In genomic region chr17:11093321-11093720, GRCm38 (mm10) we compare ENCODE assay signal across 16 mouse cellular contexts.
DNase-seq lines count a peak whose midpoint lies in the region; ATAC-seq lines count a peak whose summit lies in the region.
"Had no signal": no experiment of that assay in that cellular context is flagged by ENCODE, and none has a peak within 500 bp of the region (broad histone marks: within the 10 kb centered on the region; RNA-seq: fewer than 3 reads in every experiment).

No protein-coding gene starts in this region.

- WGBS in hindbrain, embryonic 12.5 days, result 39% methylated on average over 3 of the region's 3 CpGs
- WGBS in hindbrain, embryonic 14.5 days, result 36% methylated on average over 3 of the region's 3 CpGs
- 38% methylated on average over 3 of the region's 3 CpGs for WGBS in forebrain, embryonic 13.5 days
- WGBS in midbrain, embryonic 12.5 days, result 36% methylated on average over 3 of the region's 3 CpGs

- H3K36me3 ChIP-seq in hindbrain, embryonic 12.5 days, result no peaks in the 10 kb centered on the region
- no peaks in the 10 kb centered on the region for H3K36me3 ChIP-seq in hindbrain, embryonic 14.5 days (replicated peaks; ENCODE audit: control insufficient read depth, insufficient read depth)
- no peaks in the 10 kb centered on the region for H3K36me3 ChIP-seq in forebrain, embryonic 13.5 days (ENCODE audit: poor library complexity, severe bottlenecking)
- H3K36me3 ChIP-seq in midbrain, embryonic 12.5 days, result no peaks in the 10 kb centered on the region
- H3K36me3 ChIP-seq: heart, embryonic 10.5 days; liver, embryonic 13.5 days; lung, embryonic 15.5 days had no signal

- no peaks in the 10 kb centered on the region for H3K27me3 ChIP-seq in hindbrain, embryonic 12.5 days
- H3K27me3 ChIP-seq in hindbrain, embryonic 14.5 days (ENCODE audit: control insufficient read depth, insufficient read depth, low read length), result no peaks in the 10 kb centered on the region
- no peaks in the 10 kb centered on the region for H3K27me3 ChIP-seq in forebrain, embryonic 13.5 days
- no peaks in the 10 kb centered on the region for H3K27me3 ChIP-seq in midbrain, embryonic 12.5 days
- H3K27me3 ChIP-seq: liver, embryonic 13.5 days; lung, embryonic 15.5 days; Patski had no signal

- H3K4me2 ChIP-seq in hindbrain, embryonic 12.5 days (replicated peaks), result no peak overlapping the region
- no peak overlapping the region for H3K4me2 ChIP-seq in hindbrain, embryonic 14.5 days (replicated peaks)
- no peak overlapping the region for H3K4me2 ChIP-seq in forebrain, embryonic 13.5 days
- H3K4me2 ChIP-seq in midbrain, embryonic 12.5 days (replicated peaks), result no peak overlapping the region
- H3K4me2 ChIP-seq: liver, embryonic 13.5 days; lung, embryonic 15.5 days had no signal

- H3K9me3 ChIP-seq in hindbrain, embryonic 12.5 days (replicated peaks), result 0 out of 2 replicates have a peak, but pooled peaks cover 7% of the 10 kb centered on the region
- H3K9me3 ChIP-seq in hindbrain, embryonic 14.5 days (ENCODE audit: control insufficient read depth, low read length), result peaks cover 8% of the 10 kb centered on the region
- no peaks in the 10 kb centered on the region; the same call in 1 of the 2 replicates for H3K9me3 ChIP-seq in forebrain, embryonic 13.5 days (replicated peaks)
- no peaks in the 10 kb centered on the region for H3K9me3 ChIP-seq in midbrain, embryonic 12.5 days
- H3K9me3 ChIP-seq: heart, embryonic 10.5 days; liver, embryonic 13.5 days; lung, embryonic 15.5 days had no signal

- H3K4me1 ChIP-seq in hindbrain, embryonic 12.5 days, result peaks cover 7% of the 10 kb centered on the region
- 0 out of 2 replicates have a peak, but pooled peaks cover 3% of the 10 kb centered on the region for H3K4me1 ChIP-seq in hindbrain, embryonic 14.5 days (replicated peaks; ENCODE audit: control insufficient read depth, insufficient read depth, low read length)
- 0 out of 2 replicates have a peak, but pooled peaks cover 5% of the 10 kb centered on the region for H3K4me1 ChIP-seq in forebrain, embryonic 13.5 days
- H3K4me1 ChIP-seq in midbrain, embryonic 12.5 days, result no peaks in the 10 kb centered on the region
- H3K4me1 ChIP-seq: liver, embryonic 13.5 days; lung, embryonic 15.5 days had no signal

- ATAC-seq in hindbrain, embryonic 12.5 days (ENCODE audit: low FRiP score), result no peak
- ATAC-seq in hindbrain, embryonic 14.5 days (ENCODE audit: low FRiP score), result no peak
- no peak for ATAC-seq in forebrain, embryonic 13.5 days
- no peak for ATAC-seq in midbrain, embryonic 12.5 days (ENCODE audit: low FRiP score, low read depth)
- ATAC-seq: activated CD4-positive, CD25-positive, alpha-beta regulatory T cell, adult 4 months; hindbrain, embryonic 16.5 days; Patski had no signal

- no peak overlapping the region for H3K4me3 ChIP-seq in hindbrain, embryonic 12.5 days
- no peak overlapping the region for H3K4me3 ChIP-seq in hindbrain, embryonic 14.5 days (replicated peaks; ENCODE audit: low read length)
- H3K4me3 ChIP-seq in forebrain, embryonic 13.5 days, result no peak overlapping the region
- no peak overlapping the region for H3K4me3 ChIP-seq in midbrain, embryonic 12.5 days
- H3K4me3 ChIP-seq: erythroblast, embryonic 14.5 days; heart, embryonic 10.5 days; liver, embryonic 13.5 days; lung, embryonic 15.5 days had no signal

- H3K27ac ChIP-seq in hindbrain, embryonic 12.5 days, result 0 out of 2 replicates have a peak overlapping the region, but pooled peaks have one; percentile 2
- H3K27ac ChIP-seq in hindbrain, embryonic 14.5 days, result no peak overlapping the region
- 0 out of 2 replicates have a peak overlapping the region, but pooled peaks have one; percentile 31 for H3K27ac ChIP-seq in forebrain, embryonic 13.5 days
- peak overlapping the region; percentile 35; the same call in 1 of the 2 replicates for H3K27ac ChIP-seq in midbrain, embryonic 12.5 days (replicated peaks)
- H3K27ac ChIP-seq: heart, embryonic 10.5 days; liver, embryonic 13.5 days; lung, embryonic 15.5 days had no signal

- DNase-seq in hindbrain, embryonic 14.5 days (ENCODE audit: low spot score), result no peak
- peak; percentile 31 for DNase-seq in brain, adult 2 months (ENCODE audit: low read depth, low spot score)
- DNase-seq in lung, postnatal 10 days, result no peak
- DNase-seq in thymus, adult 18-20 months, result no peak
- DNase-seq: adrenal gland, postnatal 36 days; liver, embryonic 13.5 days; thymus, postnatal 4 days had no signal

- no peak overlapping the region for H3K9ac ChIP-seq in hindbrain, embryonic 12.5 days
- H3K9ac ChIP-seq in hindbrain, embryonic 14.5 days, result no peak overlapping the region
- H3K9ac ChIP-seq in forebrain, embryonic 13.5 days, result no peak overlapping the region
- no peak overlapping the region for H3K9ac ChIP-seq in midbrain, embryonic 12.5 days (replicated peaks)
- H3K9ac ChIP-seq: liver, embryonic 13.5 days; lung, embryonic 15.5 days had no signal
